In the genomic region with DNA sequence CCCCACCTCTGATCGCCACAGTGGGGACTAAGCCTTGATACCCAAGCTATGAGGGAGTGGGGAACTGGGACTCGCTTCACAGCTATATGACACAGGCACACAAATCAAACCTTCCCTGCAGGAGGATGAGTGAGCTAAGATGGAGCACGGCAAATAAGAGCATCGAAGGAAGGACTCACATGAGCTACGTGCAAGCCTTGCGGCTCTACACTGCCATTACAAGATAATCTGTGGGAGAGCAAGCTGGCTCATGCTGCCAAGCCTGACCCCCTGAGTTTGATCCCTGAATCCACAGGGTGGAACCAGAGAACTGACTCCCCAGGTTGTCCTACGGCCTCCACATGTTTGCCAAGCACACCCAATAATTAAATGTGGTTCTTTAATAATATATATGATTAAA, we compare ENCODE assay signal across 17 mouse cellular contexts.
"Had no signal": no experiment of that assay in that cellular context is flagged by ENCODE, and none has a peak within 500 bp of the region (broad histone marks: within the 10 kb centered on the region; RNA-seq: fewer than 3 reads in every experiment).

No protein-coding gene starts in this region.

- H3K4me2 ChIP-seq: lung, embryonic 15.5 days; midbrain, embryonic 12.5 days; neural tube, embryonic 13.5 days; stomach, embryonic 15.5 days had no signal

- DNase-seq: lung, adult 18-20 months; lung, postnatal 14 days; lung, postnatal 4 days; midbrain, embryonic 14.5 days; right cerebral cortex, postnatal 14 days; thymus, adult 18-20 months; thymus, postnatal 14 days; thymus, postnatal 36 days had no signal

- H3K4me3 ChIP-seq: lung, embryonic 15.5 days; midbrain, embryonic 10.5 days; midbrain, embryonic 12.5 days; neural tube, embryonic 13.5 days; stomach, embryonic 15.5 days had no signal

- ATAC-seq: lung, postnatal 0 days; midbrain, embryonic 16.5 days had no signal

- H3K27ac ChIP-seq: liver, embryonic 14.5 days; lung, embryonic 15.5 days; midbrain, embryonic 10.5 days; midbrain, embryonic 12.5 days; neural tube, embryonic 13.5 days; stomach, embryonic 15.5 days; stomach, postnatal 0 days had no signal

- H3K36me3 ChIP-seq: lung, embryonic 15.5 days; midbrain, embryonic 10.5 days; midbrain, embryonic 12.5 days; neural tube, embryonic 13.5 days; stomach, embryonic 15.5 days had no signal

- H3K4me1 ChIP-seq: lung, embryonic 15.5 days; stomach, embryonic 15.5 days had no signal

- H3K27me3 ChIP-seq: lung, embryonic 15.5 days; midbrain, embryonic 12.5 days; neural tube, embryonic 13.5 days; stomach, embryonic 15.5 days had no signal

- H3K9ac ChIP-seq: liver, embryonic 14.5 days; lung, embryonic 15.5 days; midbrain, embryonic 12.5 days; neural tube, embryonic 13.5 days; stomach, embryonic 15.5 days had no signal

- H3K9me3 ChIP-seq: lung, embryonic 15.5 days; midbrain, embryonic 10.5 days; midbrain, embryonic 12.5 days; neural tube, embryonic 13.5 days; stomach, embryonic 15.5 days had no signal
